Mouse (Mus musculus) midbrain, postnatal 0 days (tissue): ENCODE results near the gene Rad51b. TPM values are rescaled to one million over a fixed set of nuclear protein-coding genes. Genes with fewer than 3 reads are reported as not detected.

ENCODE experiments used
- ATAC-seq: fragments of 200-750 bp; cut with Nextera tagmentation; 2 replicates; pipeline ENCODE4 v1.8.0; 2017; ENCODE audit warnings: moderate number of reproducible peaks, mild to moderate bottlenecking, moderate TSS enrichment, moderate library complexity; ENCODE audit not compliant: low FRiP score
- DNase-seq: peaks from one replicate; pipeline ENCODE4 v3.0.0-alpha.2; 2015; ENCODE audit warnings: low spot score
- H3K27ac ChIP-seq: fragments of 300-500 bp; sonication (generic); 2 replicates; pipeline ENCODE4 v1.5.1; 2014; ENCODE audit warnings: low read depth, mild to moderate bottlenecking, low read length, mixed read lengths
- H3K27me3 ChIP-seq: fragments of 300-500 bp; sonication (generic); 2 replicates; pipeline ENCODE4 v1.6.1; 2014; ENCODE audit warnings: low read length, control low read depth, mixed read lengths; ENCODE audit not compliant: insufficient read depth
- H3K36me3 ChIP-seq: fragments of 300-500 bp; sonication (generic); 2 replicates; pipeline ENCODE4 v1.6.1; 2014; ENCODE audit warnings: low read length, control low read depth, mixed read lengths; ENCODE audit not compliant: insufficient read depth
- H3K4me1 ChIP-seq: fragments of 300-500 bp; sonication (generic); 2 replicates; pipeline ENCODE4 v1.6.1; 2014; ENCODE audit warnings: mild to moderate bottlenecking, control low read depth, antibody characterized with exemption, low read length, mixed read lengths; ENCODE audit not compliant: insufficient read depth
- H3K4me2 ChIP-seq: fragments of 300-500 bp; sonication (generic); 2 replicates; pipeline ENCODE4 v1.6.1; 2014; ENCODE audit warnings: low read depth, mild to moderate bottlenecking, low read length, mixed read lengths; ENCODE audit not compliant: poor library complexity, severe bottlenecking
- H3K4me3 ChIP-seq: fragments of 300-500 bp; sonication (generic); 2 replicates; pipeline ENCODE4 v1.5.1; 2014; ENCODE audit warnings: low read depth, mild to moderate bottlenecking, low read length, moderate library complexity
- H3K9ac ChIP-seq: fragments of 300-500 bp; sonication (generic); replicated peaks from 2 replicates; pipeline ENCODE4 v1.6.1; 2014; ENCODE audit warnings: mild to moderate bottlenecking, low read length, moderate library complexity, mixed read lengths; ENCODE audit not compliant: poor library complexity, severe bottlenecking
- H3K9me3 ChIP-seq: fragments of 300-500 bp; sonication (generic); 2 replicates; pipeline ENCODE4 v1.6.1; 2016; ENCODE audit warnings: low read length, control low read depth
- CTCF ChIP-seq: IDR thresholded peaks from 2 replicates; pipeline ENCODE4 v1.5.1; 2016; ENCODE audit warnings: antibody characterized with exemption, mild to moderate bottlenecking
- WGBS: fragments of 180-500 bp; shearing (Covaris S2); extraction: QIAGEN DNeasy Blood & Tissue Kit; methylation state at CpG from one replicate; pipeline ENCODE4 v1.1.7; 2014; 5-methylcytosine and 5-hydroxymethylcytosine counted together
- polyA plus RNA-seq: library from polyadenylated mRNA; unstranded; fragments of >200 nt; fragmentation: Nextera tagmentation; extraction: Ambion mirVana; gene quantifications from 2 replicates; pipeline ENCODE4 v1.2.1, GENCODE M21; 2015
- total RNA-seq: library from RNA; depleted of rRNA; stranded (reverse); fragments of >200 nt; gene quantifications from 2 replicates; pipeline ENCODE4 v1.2.3, GENCODE M21; 2014

Rad51b gene
- total and polyA plus RNA-seq, 2 experiments from 2014 or later, result 0.22 to 0.74 TPM

GRCm38 (mm10) chr12:79579018-79579585, 282.0 kb downstream of the Rad51b start:
- 84% methylated on average over 6 of the region's 6 CpGs for WGBS
- no peak for DNase-seq
- ATAC-seq, result no peak

DNA sequence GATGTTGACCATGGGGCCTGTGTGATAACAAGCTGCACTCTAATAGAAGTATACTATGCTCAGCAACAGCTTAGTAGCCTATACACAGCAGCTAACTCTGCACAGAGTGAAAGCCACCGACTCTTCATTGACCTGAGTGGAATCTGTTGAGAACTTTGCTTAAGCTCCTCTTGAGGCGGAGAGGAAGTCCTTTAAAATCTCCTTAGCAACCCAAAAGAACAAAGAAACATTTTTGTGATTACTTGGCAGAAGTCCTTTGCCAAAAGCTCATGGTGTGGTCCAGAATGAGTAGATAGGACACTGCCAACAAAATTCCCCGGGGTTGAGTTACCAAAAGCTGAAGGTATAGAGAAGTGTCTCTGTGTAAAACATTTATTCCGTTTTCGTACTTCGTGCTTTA, 282.8 kb downstream of the Rad51b start:
- WGBS, result 77% methylated on average over 6 of the region's 6 CpGs
- Histone ChIP-seq H3K36me3 (no peaks in the 10 kb centered on the region), H3K27ac (no peak overlapping the region), H3K4me2 (no peak overlapping the region), H3K27me3 (no peaks in the 10 kb centered on the region), H3K9ac (no peak overlapping the region), H3K4me1 (no peaks in the 10 kb centered on the region), H3K9me3 (no peaks in the 10 kb centered on the region), H3K4me3 (no peak overlapping the region)
- TF ChIP-seq CTCF, result no peak
- ATAC-seq, result no peak
- no peak for DNase-seq

More at GRCm38 (mm10) chr12:79579018-79579585, 282.0 kb downstream of the Rad51b start:
- Histone ChIP-seq H3K9me3 (no peaks in the 10 kb centered on the region), H3K36me3 (no peaks in the 10 kb centered on the region), H3K27ac (no peak overlapping the region), H3K4me1 (no peaks in the 10 kb centered on the region), H3K4me2 (no peak overlapping the region), H3K9ac (no peak overlapping the region), H3K4me3 (no peak overlapping the region), H3K27me3 (no peaks in the 10 kb centered on the region)
- no peak for TF ChIP-seq CTCF

DNA sequence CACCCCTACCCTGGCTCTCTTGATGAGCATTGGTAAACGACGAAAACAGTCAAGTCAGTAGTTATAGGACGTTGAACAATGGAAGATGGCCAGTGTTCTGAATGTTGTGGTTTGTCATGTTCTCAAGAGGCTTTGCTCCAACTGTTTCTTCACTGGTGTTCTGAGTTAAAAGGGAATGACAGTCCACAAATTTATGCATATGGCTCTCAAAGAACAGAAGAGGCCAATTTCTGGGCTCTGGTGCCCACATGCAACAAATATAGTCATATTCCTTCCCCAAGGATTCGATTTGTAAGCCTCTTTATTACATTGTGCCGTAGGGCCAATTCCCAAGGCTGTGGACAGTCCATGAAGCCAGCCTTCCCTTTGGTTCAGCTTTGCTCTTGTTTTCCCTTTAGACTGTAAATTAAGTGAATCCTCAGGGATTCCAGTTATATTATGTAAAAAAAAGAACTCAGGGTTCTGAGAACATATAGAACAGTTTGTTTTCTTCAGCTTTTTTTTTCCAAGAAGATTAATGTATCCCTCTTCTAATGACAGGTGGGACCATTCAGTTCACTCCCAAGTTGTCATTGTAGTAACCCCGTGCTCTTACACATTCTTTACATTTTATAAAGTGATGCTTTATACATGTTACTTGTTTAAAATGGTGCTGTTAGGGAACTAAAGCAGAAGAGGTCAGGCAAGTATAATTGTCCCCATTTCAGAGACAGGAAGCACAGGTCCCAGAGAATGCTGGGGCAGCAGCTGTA, 287.6 kb downstream of the Rad51b start:
- TF ChIP-seq CTCF, result no peak
- Histone ChIP-seq H3K9ac (no peak overlapping the region), H3K27ac (no peak overlapping the region), H3K9me3 (no peaks in the 10 kb centered on the region), H3K4me2 (no peak overlapping the region), H3K4me1 (no peaks in the 10 kb centered on the region), H3K27me3 (no peaks in the 10 kb centered on the region), H3K36me3 (no peaks in the 10 kb centered on the region), H3K4me3 (no peak overlapping the region)
- ATAC-seq, result no peak
- DNase-seq, result no peak
- 88% methylated on average over 6 of the region's 6 CpGs for WGBS

- Histone ChIP-seq H3K4me3 (no peak overlapping the region), H3K27me3 (no peaks in the 10 kb centered on the region), H3K27ac (no peak overlapping the region), H3K4me2 (no peak overlapping the region), H3K9me3 (no peaks in the 10 kb centered on the region), H3K36me3 (no peaks in the 10 kb centered on the region), H3K4me1 (no peaks in the 10 kb centered on the region), H3K9ac (no peak overlapping the region)
- 91% methylated on average over 2 of the region's 2 CpGs for WGBS
- no peak for ATAC-seq
- DNase-seq, result no peak
- no peak for TF ChIP-seq CTCF
Measured at GRCm38 (mm10) chr12:79585336-79585735, 288.3 kb downstream of the Rad51b start.

DNA sequence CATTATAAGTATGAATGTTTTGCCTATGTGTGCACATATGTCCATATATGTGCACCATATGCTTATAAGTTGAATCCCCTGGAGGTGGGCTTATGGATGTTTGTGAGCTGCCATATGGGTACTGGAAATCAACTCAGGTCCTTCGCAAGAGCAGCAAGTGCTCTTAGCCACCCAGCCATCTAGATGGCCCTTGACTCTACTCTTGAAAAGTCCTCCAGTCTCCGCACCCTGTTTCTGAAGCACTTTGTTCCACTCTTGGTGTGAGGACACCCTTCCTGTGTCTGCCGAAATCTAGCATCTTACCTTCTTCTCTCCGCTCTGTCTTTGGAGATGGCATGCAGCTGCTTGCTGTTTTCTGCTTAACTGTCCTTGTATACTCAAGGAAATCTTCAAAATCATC, 291.7 kb downstream of the Rad51b start:
- no peak for ATAC-seq
- no peak overlapping the region for H3K27ac ChIP-seq
- H3K4me1 ChIP-seq, result no peaks in the 10 kb centered on the region
- TF ChIP-seq CTCF, result no peak
- 96% methylated on average over 4 of the region's 4 CpGs for WGBS
- H3K4me2 ChIP-seq, result no peak overlapping the region
- no peaks in the 10 kb centered on the region for H3K9me3 ChIP-seq
- no peaks in the 10 kb centered on the region for H3K27me3 ChIP-seq
- H3K36me3 ChIP-seq, result no peaks in the 10 kb centered on the region
- no peak overlapping the region for H3K4me3 ChIP-seq
- H3K9ac ChIP-seq, result no peak overlapping the region
- no peak for DNase-seq

- WGBS, result 11% methylated on average over 4 of the region's 4 CpGs
- ATAC-seq (no peak), DNase-seq (no peak)
- H3K4me3 ChIP-seq, result no peak overlapping the region
- no peaks in the 10 kb centered on the region for H3K4me1 ChIP-seq
- H3K9me3 ChIP-seq, result no peaks in the 10 kb centered on the region
- H3K9ac ChIP-seq, result no peak overlapping the region
- no peak overlapping the region for H3K27ac ChIP-seq
- TF ChIP-seq CTCF, result no peak
- H3K27me3 ChIP-seq, result no peaks in the 10 kb centered on the region
- no peaks in the 10 kb centered on the region for H3K36me3 ChIP-seq
- no peak overlapping the region for H3K4me2 ChIP-seq
Measured at GRCm38 (mm10) chr12:79592206-79592605, 295.1 kb downstream of the Rad51b start.
